Mouse (Mus musculus): ENCODE results near the gene Mipep. TPM values are rescaled to one million over a fixed set of nuclear protein-coding genes. Genes with fewer than 3 reads are reported as not detected.

Gene Mipep
- polyA plus RNA-seq, 2 experiments: 13.1 to 21.4 TPM

DNA sequence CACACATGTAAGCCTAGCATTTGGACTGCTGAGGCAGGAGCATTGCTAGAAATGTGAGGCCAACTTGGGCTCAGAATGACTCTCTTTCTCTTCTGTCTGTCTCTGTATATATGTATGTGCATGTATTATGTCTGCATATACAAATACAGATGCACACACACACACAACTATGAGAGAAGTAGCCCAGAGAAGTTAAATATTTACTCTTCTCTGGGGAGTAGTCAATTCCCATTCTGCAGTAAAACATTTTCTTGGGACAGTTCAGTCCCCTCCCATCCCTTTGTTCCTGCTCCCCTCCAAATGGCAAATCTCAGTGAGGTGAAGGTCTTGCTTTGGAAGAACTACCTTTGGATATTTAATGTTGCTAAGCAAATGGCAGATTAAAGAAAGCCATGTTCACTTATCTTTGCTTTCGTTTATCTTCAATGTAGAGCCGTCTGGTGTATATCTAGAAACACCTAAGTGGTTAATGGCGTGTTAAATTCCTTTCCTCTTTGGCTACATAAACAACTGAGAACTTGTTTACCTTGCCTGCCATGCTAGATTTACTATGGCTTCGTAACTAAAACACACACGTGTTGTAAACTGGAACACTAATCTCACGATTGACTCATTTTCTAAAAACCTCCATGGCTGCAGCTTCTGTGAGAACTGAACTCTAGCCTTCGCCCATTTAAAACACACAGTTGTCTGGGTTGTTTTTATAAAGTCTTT lies 72.0 kb downstream of the Mipep start:
- Histone ChIP-seq H3K4me1 (ENCODE audit: control insufficient read depth, insufficient read depth, low read length) (no peaks in the 10 kb centered on the region), H3K36me3 (ENCODE audit: control insufficient read depth, insufficient read depth, low read length) (peaks cover 20% of the 10 kb centered on the region), H3K9me3 (ENCODE audit: control insufficient read depth, low read length) (no peaks in the 10 kb centered on the region), H3K4me3 (replicated peaks; ENCODE audit: low read length) (no peak overlapping the region), H3K27me3 (ENCODE audit: control insufficient read depth, insufficient read depth, low read length) (no peaks in the 10 kb centered on the region), H3K27ac (replicated peaks; ENCODE audit: low read depth, low read length) (no peak overlapping the region), H3K4me2 (replicated peaks; ENCODE audit: low read depth, low read length, severe bottlenecking) (no peak overlapping the region), H3K9ac (ENCODE audit: low read depth, low read length, severe bottlenecking) (no peak overlapping the region)
- WGBS: 34% methylated on average over 7 of the region's 7 CpGs
- DNase-seq (ENCODE audit: low spot score): no peak
- TF ChIP-seq POLR2A (IDR thresholded peaks at IDR 0.05; ENCODE audit: borderline replicate concordance, extremely low read depth, insufficient read depth, insufficient read length): no peak
- no peak for ATAC-seq (ENCODE audit: low FRiP score, low read depth)

DNA sequence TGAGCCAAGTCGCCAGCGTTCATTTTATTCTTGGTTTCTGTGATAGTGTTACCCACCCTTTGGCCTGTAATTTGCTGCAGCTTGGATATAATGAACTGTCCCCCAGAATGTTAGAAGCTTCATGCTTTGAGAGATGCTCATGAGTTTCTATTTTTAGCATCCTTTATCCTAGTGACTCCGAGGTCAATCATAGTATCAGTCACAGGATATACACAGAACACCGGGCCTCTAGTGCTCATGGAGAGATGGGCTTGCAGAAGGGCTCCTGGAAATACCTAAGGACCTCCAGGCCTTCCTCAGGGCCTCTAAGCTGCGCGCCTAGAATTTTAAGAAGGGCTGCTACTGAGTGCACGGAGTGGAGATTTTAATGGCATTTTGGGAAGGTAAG lies 72.5 kb downstream of the Mipep start:
- WGBS: 45% methylated on average over 7 of the region's 7 CpGs
- Histone ChIP-seq H3K4me1 (ENCODE audit: control insufficient read depth, insufficient read depth, low read length) (no peaks in the 10 kb centered on the region), H3K27ac (replicated peaks; ENCODE audit: low read depth, low read length) (no peak overlapping the region), H3K9ac (ENCODE audit: low read depth, low read length, severe bottlenecking) (no peak overlapping the region), H3K36me3 (ENCODE audit: control insufficient read depth, insufficient read depth, low read length) (peaks cover 14% of the 10 kb centered on the region), H3K4me2 (replicated peaks; ENCODE audit: low read depth, low read length, severe bottlenecking) (no peak overlapping the region), H3K27me3 (ENCODE audit: control insufficient read depth, insufficient read depth, low read length) (no peaks in the 10 kb centered on the region), H3K9me3 (ENCODE audit: control insufficient read depth, low read length) (no peaks in the 10 kb centered on the region), H3K4me3 (replicated peaks; ENCODE audit: low read length) (no peak overlapping the region)
- TF ChIP-seq POLR2A (IDR thresholded peaks at IDR 0.05; ENCODE audit: borderline replicate concordance, extremely low read depth, insufficient read depth, insufficient read length): no peak
- ATAC-seq (ENCODE audit: low FRiP score, low read depth): no peak
- DNase-seq (ENCODE audit: low spot score): no peak

DNA sequence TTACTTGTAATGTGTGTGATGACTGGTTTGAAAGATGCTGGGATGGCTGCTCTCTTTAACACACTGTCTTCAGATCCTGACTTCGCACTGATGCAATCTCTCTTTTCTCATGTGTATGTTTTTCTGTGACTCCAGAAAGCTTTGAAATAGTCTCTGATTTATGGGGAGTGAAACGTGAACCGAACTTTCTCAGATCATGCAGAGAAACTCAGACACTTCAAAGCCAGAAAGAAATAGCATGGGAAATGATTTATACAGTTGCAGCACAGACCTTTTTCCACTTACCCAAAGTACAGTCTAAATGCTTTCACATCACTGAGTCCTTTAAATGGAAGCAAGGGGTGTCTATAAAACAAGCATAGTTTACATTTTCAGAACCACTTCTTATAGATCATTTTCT lies 79.0 kb downstream of the Mipep start:
- Histone ChIP-seq H3K9ac (ENCODE audit: low read depth, low read length, severe bottlenecking) (no peak overlapping the region), H3K4me2 (replicated peaks; ENCODE audit: low read depth, low read length, severe bottlenecking) (no peak overlapping the region), H3K36me3 (ENCODE audit: control insufficient read depth, insufficient read depth, low read length) (no peaks in the 10 kb centered on the region), H3K4me3 (replicated peaks; ENCODE audit: low read length) (no peak overlapping the region), H3K27me3 (ENCODE audit: control insufficient read depth, insufficient read depth, low read length) (no peaks in the 10 kb centered on the region), H3K4me1 (ENCODE audit: control insufficient read depth, insufficient read depth, low read length) (peaks cover 12% of the 10 kb centered on the region; the same call in 1 of the 2 replicates), H3K27ac (replicated peaks; ENCODE audit: low read depth, low read length) (no peak overlapping the region; the same call in 1 of the 2 replicates), H3K9me3 (ENCODE audit: control insufficient read depth, low read length) (no peaks in the 10 kb centered on the region)
- TF ChIP-seq POLR2A (IDR thresholded peaks at IDR 0.05; ENCODE audit: borderline replicate concordance, extremely low read depth, insufficient read depth, insufficient read length): no peak
- DNase-seq (ENCODE audit: low spot score) (peak; percentile 40), ATAC-seq (ENCODE audit: low FRiP score, low read depth) (no peak; the same call in 1 of the 2 replicates)
- 14% methylated on average over 3 of the region's 3 CpGs for WGBS

DNA sequence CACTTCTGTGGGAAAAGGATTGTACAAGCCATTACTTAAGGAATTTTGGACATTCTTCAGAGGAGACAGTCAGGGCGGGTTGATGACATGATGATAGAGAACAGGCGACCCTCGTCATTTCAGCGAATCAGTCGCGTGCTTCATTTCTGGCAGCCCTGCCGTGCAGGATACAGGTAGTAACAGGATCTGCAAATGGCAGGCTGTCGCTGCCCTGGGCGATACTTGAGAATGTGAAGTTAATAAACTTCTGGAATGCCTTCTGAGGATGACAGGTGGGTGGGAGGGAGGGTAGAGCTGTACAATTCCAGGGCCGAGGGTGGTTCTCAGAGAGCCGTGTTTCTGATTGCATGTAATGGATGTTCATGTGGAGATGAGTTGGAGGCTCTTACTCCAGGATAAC lies 82.0 kb downstream of the Mipep start:
- Histone ChIP-seq H3K4me3 (replicated peaks; ENCODE audit: low read length) (no peak overlapping the region), H3K9me3 (ENCODE audit: control insufficient read depth, low read length) (no peaks in the 10 kb centered on the region), H3K27ac (replicated peaks; ENCODE audit: low read depth, low read length) (no peak overlapping the region), H3K36me3 (ENCODE audit: control insufficient read depth, insufficient read depth, low read length) (0 out of 2 replicates have a peak, but pooled peaks cover 5% of the 10 kb centered on the region), H3K4me1 (ENCODE audit: control insufficient read depth, insufficient read depth, low read length) (peaks cover 12% of the 10 kb centered on the region; the same call in 1 of the 2 replicates), H3K27me3 (ENCODE audit: control insufficient read depth, insufficient read depth, low read length) (no peaks in the 10 kb centered on the region), H3K9ac (ENCODE audit: low read depth, low read length, severe bottlenecking) (no peak overlapping the region), H3K4me2 (replicated peaks; ENCODE audit: low read depth, low read length, severe bottlenecking) (no peak overlapping the region)
- peak; percentile 70 for DNase-seq (ENCODE audit: low spot score)
- 0 out of 2 replicates have a peak, but pooled peaks have one; percentile 19 for ATAC-seq (ENCODE audit: low FRiP score, low read depth)
- 30% methylated on average over 11 of the region's 11 CpGs for WGBS
- no peak for TF ChIP-seq POLR2A (IDR thresholded peaks at IDR 0.05; ENCODE audit: borderline replicate concordance, extremely low read depth, insufficient read depth, insufficient read length)

DNA sequence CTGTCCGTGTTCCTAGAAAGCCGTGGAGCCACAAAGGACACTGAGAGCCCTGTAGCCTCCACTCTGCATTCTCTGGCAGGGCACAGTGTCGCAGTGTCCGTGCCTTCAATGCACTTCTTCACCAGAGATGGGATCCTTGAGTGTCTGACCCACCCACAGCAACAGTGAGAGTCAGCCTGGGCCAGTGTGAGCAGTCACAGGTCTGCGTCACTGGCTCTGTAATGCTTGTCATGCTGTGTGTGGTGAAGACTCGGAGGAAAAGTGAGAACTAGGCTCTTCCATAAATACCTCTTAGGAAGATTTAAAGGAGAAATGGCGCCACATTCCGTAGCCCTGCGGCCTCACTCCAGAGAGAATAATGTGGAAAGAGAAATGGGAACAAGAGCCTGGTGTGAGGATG lies 84.0 kb downstream of the Mipep start:
- Histone ChIP-seq H3K9me3 (ENCODE audit: control insufficient read depth, low read length) (no peaks in the 10 kb centered on the region), H3K27ac (replicated peaks; ENCODE audit: low read depth, low read length) (no peak overlapping the region), H3K4me2 (replicated peaks; ENCODE audit: low read depth, low read length, severe bottlenecking) (no peak overlapping the region), H3K9ac (ENCODE audit: low read depth, low read length, severe bottlenecking) (no peak overlapping the region), H3K36me3 (ENCODE audit: control insufficient read depth, insufficient read depth, low read length) (peaks cover 5% of the 10 kb centered on the region; the same call in 1 of the 2 replicates), H3K4me3 (replicated peaks; ENCODE audit: low read length) (no peak overlapping the region), H3K27me3 (ENCODE audit: control insufficient read depth, insufficient read depth, low read length) (no peaks in the 10 kb centered on the region), H3K4me1 (ENCODE audit: control insufficient read depth, insufficient read depth, low read length) (peaks cover 9% of the 10 kb centered on the region; the same call in 1 of the 2 replicates)
- DNase-seq (ENCODE audit: low spot score) (no peak), ATAC-seq (ENCODE audit: low FRiP score, low read depth) (no peak)
- WGBS: 35% methylated on average over 9 of the region's 9 CpGs
- no peak for TF ChIP-seq POLR2A (IDR thresholded peaks at IDR 0.05; ENCODE audit: borderline replicate concordance, extremely low read depth, insufficient read depth, insufficient read length)
